Mouse (Mus musculus) ES-E14 (cell line): Measurements from ENCODE around the gene Zfp266. TPM values are rescaled to one million over a fixed set of nuclear protein-coding genes. Genes with fewer than 3 reads are reported as not detected.

Experiments
- DNase-seq: peaks from one replicate; pipeline ENCODE4 v3.0.0-alpha.2; 2013; ENCODE audit warnings: low read depth, low spot score
- H3K27ac ChIP-seq: 2 replicates; pipeline ENCODE4 v1.5.1; 2012; ENCODE audit warnings: low read depth, mild to moderate bottlenecking, low read length, moderate library complexity, mixed read lengths; ENCODE audit not compliant: poor library complexity, insufficient read depth, severe bottlenecking
- H3K36me3 ChIP-seq: 2 replicates; pipeline ENCODE4 v1.6.1; 2012; ENCODE audit warnings: mild to moderate bottlenecking, low read length, moderate library complexity, mixed read lengths; ENCODE audit not compliant: control insufficient read depth, poor library complexity, insufficient read depth, severe bottlenecking
- H3K4me1 ChIP-seq, 2 experiments: fragments of 150-350 bp in 1 of 2; sonication (generic) in 1 of 2; 2 replicates each; pipeline ENCODE4 v1.6.1; 2012; ENCODE audit warnings: low read length in 2 of 2, mild to moderate bottlenecking in 1 of 2, mixed read lengths in 1 of 2; ENCODE audit not compliant: control insufficient read depth in 2 of 2, insufficient read depth in 2 of 2, poor library complexity in 1 of 2
- H3K4me3 ChIP-seq, 2 experiments: fragments of 150-350 bp in 1 of 2; sonication (generic) in 1 of 2; 2 replicates each; pipeline ENCODE4 v1.5.1; 2012; ENCODE audit warnings: low read length in 2 of 2, low read depth in 1 of 2, mild to moderate bottlenecking in 1 of 2, mixed read lengths in 1 of 2; ENCODE audit not compliant: insufficient read depth in 1 of 2, poor library complexity in 1 of 2, severe bottlenecking in 1 of 2
- H3K9ac ChIP-seq: 2 replicates; pipeline ENCODE4 v1.6.1; 2012; ENCODE audit warnings: low read depth, mild to moderate bottlenecking, low read length, mixed read lengths; ENCODE audit not compliant: poor library complexity, insufficient read depth, severe bottlenecking
- H3K9me3 ChIP-seq: fragments of 150-350 bp; sonication (generic); 2 replicates; pipeline ENCODE4 v1.6.1; 2012; ENCODE audit warnings: low read depth, mild to moderate bottlenecking, low read length; ENCODE audit not compliant: control insufficient read depth, insufficient read depth
- CHD2 ChIP-seq: IDR thresholded peaks from 2 replicates; pipeline ENCODE4 v1.6.1; 2014; ENCODE audit warnings: mild to moderate bottlenecking, low read depth, low read length, inconsistent platforms
- HCFC1 ChIP-seq: IDR thresholded peaks from 2 replicates; pipeline ENCODE4 v1.6.1; 2012; ENCODE audit warnings: low read length, inconsistent platforms, borderline replicate concordance; ENCODE audit not compliant: insufficient read depth
- MAFK ChIP-seq: IDR thresholded peaks from 2 replicates; pipeline ENCODE4 v1.6.1; 2014; ENCODE audit warnings: mild to moderate bottlenecking, low read depth, low read length, inconsistent platforms; ENCODE audit not compliant: insufficient read depth
- ZC3H11A ChIP-seq: IDR thresholded peaks from 2 replicates; pipeline ENCODE4 v1.6.1; 2012; ENCODE audit warnings: low read depth, mild to moderate bottlenecking, inconsistent platforms, low read length, borderline replicate concordance
- ZNF384 ChIP-seq: IDR thresholded peaks from 2 replicates; pipeline ENCODE4 v1.6.1; 2012; ENCODE audit warnings: low read depth, low read length, inconsistent platforms
- in situ Hi-C, 2 experiments: fragments of 600-800 bp; cut with MboI; formaldehyde crosslinking; loops; one replicate each; pipeline ENCODE4 v1.15.1; 2025; ENCODE audit warnings: low sequenced_read_pairs in 2 of 2, inconsistent platforms in 1 of 2; ENCODE audit not compliant: unreplicated experiment in 2 of 2
- total RNA-seq: library from RNA; depleted of rRNA; stranded (reverse); fragments of 300-350 nt; gene quantifications from 2 replicates; pipeline ENCODE4 v1.2.3, GENCODE M21; 2012

The Zfp266 gene
- total RNA-seq, 1 experiment: 48.0 TPM

DNA sequence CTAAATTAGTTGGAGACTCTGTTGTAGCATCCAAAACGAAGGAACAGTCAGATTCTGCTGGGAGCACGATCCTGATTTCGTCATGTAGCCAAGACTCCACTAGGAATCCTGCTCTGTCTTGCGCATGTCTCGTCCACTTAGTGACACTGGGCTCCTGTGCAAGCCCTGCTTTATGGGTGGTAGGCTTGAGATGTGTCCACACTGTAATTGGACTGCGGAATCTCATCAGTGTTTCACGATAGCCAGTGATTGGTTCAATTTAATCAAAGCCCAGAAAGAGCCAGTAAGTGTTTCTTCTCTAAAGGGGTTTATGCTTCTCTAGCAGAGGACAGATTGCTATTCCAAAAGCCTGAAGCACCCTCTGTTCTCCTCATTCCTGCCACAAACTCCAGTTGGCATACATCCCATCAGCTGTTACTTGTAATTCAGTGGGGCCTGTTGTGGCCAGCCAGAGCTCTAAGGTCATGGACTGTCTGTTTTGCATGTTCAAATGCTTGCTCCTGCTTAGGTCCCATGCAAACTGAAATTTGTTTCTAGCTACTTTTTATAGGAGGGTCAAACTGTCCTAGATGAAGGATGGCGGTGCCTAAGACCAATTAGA is 13.2 kb upstream of the Zfp266 start:
- no peak for DNase-seq
- Histone ChIP-seq H3K9ac (no peak overlapping the region), H3K27ac (no peak overlapping the region), H3K36me3 (no peaks in the 10 kb centered on the region), H3K4me1 (no peaks in the 10 kb centered on the region), H3K9me3 (no peaks in the 10 kb centered on the region), H3K4me3 (no peak overlapping the region)
- TF ChIP-seq MAFK (no peak), CHD2 (no peak), HCFC1 (no peak), ZNF384 (no peak), ZC3H11A (no peak)
- in situ Hi-C loops: no loop called here

DNA sequence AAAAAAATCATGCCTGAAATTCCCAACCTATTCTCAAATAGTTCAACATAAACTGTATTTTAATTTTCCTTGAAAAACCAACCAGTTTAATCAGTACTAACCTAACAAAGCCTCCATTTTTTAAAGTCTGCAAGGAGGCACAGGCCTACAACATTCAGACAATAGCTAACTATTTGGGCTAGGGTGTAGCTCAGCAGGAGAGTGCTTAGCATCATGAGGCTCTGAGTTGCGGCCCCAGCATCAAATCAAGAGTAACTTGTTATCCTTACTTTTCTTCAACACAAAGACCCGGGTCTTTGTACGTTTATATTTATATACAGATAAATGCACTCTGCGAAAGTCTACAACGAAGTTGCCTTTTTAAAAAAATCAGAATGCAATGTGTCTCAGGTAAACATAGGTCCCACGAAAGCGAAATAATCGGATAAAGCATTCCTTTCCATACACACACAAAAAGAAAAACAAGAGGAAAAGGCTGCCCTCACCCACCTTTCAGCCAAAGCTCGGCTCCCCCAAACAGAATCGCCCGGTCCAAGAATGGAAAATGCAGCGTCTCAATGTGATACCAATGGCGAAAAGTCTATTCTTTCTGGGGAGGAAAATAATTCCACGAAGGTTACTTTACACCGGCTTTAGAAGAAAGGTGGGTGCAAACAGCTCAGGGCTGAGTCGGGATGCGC is 546 bp downstream of the Zfp266 start:
- Histone ChIP-seq H3K9ac (peak overlapping the region; percentile 91), H3K9me3 (no peaks in the 10 kb centered on the region), H3K36me3 (peaks cover 6% of the 10 kb centered on the region), H3K27ac (peak overlapping the region; percentile 89), H3K4me3 (peak overlapping the region; percentile 80 to 86), H3K4me1 (peaks cover 2 to 5% of the 10 kb centered on the region in 2 experiments; a peak in 2 of 4 replicates)
- no peak for TF ChIP-seq MAFK
- no peak for TF ChIP-seq ZC3H11A
- TF ChIP-seq HCFC1: no peak
- no peak for TF ChIP-seq ZNF384
- no peak for TF ChIP-seq CHD2
- in situ Hi-C loops: no loop called here
- no peak for DNase-seq

GRCm38 (mm10) chr9:20519949-20520348 is 1.3 kb downstream of the Zfp266 start:
- H3K9ac ChIP-seq: peak overlapping the region; percentile 59
- in situ Hi-C loops: no loop called here
- H3K4me1 ChIP-seq: peaks cover 2 to 6% of the 10 kb centered on the region in 2 experiments; a peak in 2 of 4 replicates
- H3K36me3 ChIP-seq: peaks cover 8% of the 10 kb centered on the region
- no peaks in the 10 kb centered on the region for H3K9me3 ChIP-seq
- DNase-seq: no peak
- peak overlapping the region; percentile 66 to 86 for H3K4me3 ChIP-seq
- TF ChIP-seq HCFC1: no peak
- no peak for TF ChIP-seq ZC3H11A
- no peak for TF ChIP-seq MAFK
- TF ChIP-seq ZNF384: no peak
- TF ChIP-seq CHD2: no peak
- H3K27ac ChIP-seq: no peak overlapping the region

DNA sequence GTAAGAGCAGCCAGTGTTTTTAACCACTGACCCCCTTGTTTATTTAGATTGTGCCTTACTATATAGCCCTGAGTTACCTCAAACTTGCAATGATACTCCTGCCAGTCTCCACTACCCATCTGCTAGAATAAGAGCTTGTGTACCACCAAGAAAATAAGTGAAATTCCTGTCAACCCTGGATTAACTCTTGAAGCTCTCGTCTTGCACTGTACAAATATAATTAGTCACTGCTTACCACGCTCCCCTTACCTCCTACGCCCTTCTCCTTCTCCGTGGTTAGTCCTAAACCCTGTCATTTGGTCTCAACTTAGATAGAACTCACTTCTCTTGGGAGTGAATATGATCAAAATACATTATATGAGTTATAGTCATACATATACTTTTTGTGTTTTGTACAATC is 2.5 kb downstream of the Zfp266 start:
- no peak for TF ChIP-seq CHD2
- no peak for TF ChIP-seq HCFC1
- Histone ChIP-seq H3K4me3 (no peak overlapping the region), H3K9ac (no peak overlapping the region), H3K27ac (no peak overlapping the region), H3K9me3 (no peaks in the 10 kb centered on the region), H3K36me3 (peaks cover 13% of the 10 kb centered on the region), H3K4me1 (peaks cover 2 to 8% of the 10 kb centered on the region in 2 experiments; a peak in 2 of 4 replicates)
- no peak for DNase-seq
- in situ Hi-C loops: no loop called here

- peaks cover 15% of the 10 kb centered on the region for H3K36me3 ChIP-seq
- no peak for DNase-seq
- no peaks in the 10 kb centered on the region for H3K9me3 ChIP-seq
- H3K9ac ChIP-seq: no peak overlapping the region
- in situ Hi-C loops: no loop called here
- TF ChIP-seq ZC3H11A (no peak), ZNF384 (no peak)
- H3K4me3 ChIP-seq: no peak overlapping the region
- H3K4me1 ChIP-seq: peaks cover 2 to 8% of the 10 kb centered on the region in 2 experiments; a peak in 2 of 4 replicates
- H3K27ac ChIP-seq: no peak overlapping the region
These were observed 3.5 kb downstream of the Zfp266 start for GRCm38 (mm10) chr9:20517727-20518126.
